Mouse (Mus musculus) MEL (cell line): ENCODE measurements around the gene Pglyrp1. TPM values are rescaled to one million over a fixed set of nuclear protein-coding genes. Genes with fewer than 3 reads are reported as not detected.

ENCODE experiments used
- DNase-seq: peaks from one replicate; pipeline ENCODE4 v3.0.0; 2011; ENCODE audit warnings: low read depth, low spot score
- H3K27ac ChIP-seq: 2 replicates; pipeline ENCODE4 v1.5.1; 2012; ENCODE audit warnings: low read depth, mild to moderate bottlenecking, control low read depth, low read length, moderate library complexity; ENCODE audit not compliant: control insufficient read depth
- H3K27me3 ChIP-seq, 2 experiments: fragments of 150-350 bp in 1 of 2; sonication (generic) in 1 of 2; 2 replicates each; pipeline ENCODE4 v1.6.1; 2012; ENCODE audit warnings: low read length in 2 of 2, mild to moderate bottlenecking in 2 of 2, improper control_type of control experiment in 1 of 2, moderate library complexity in 1 of 2; ENCODE audit not compliant: insufficient read depth in 2 of 2, control insufficient read depth in 1 of 2
- H3K36me3 ChIP-seq, 2 experiments: 2 replicates each; pipeline ENCODE4 v1.6.1; 2012 to 2014; ENCODE audit warnings: low read length in 2 of 2, improper control_type of control experiment in 1 of 2, inconsistent platforms in 1 of 2, mild to moderate bottlenecking in 1 of 2; ENCODE audit not compliant: insufficient read depth in 2 of 2, control insufficient read depth in 1 of 2
- H3K4me1 ChIP-seq, 2 experiments: fragments of 150-350 bp in 1 of 2; sonication (generic) in 1 of 2; 2 replicates each; pipeline ENCODE4 v1.6.1; 2012; ENCODE audit warnings: low read length in 2 of 2, improper control_type of control experiment in 1 of 2, mild to moderate bottlenecking in 1 of 2; ENCODE audit not compliant: insufficient read depth in 2 of 2, control insufficient read depth in 1 of 2
- H3K4me3 ChIP-seq, 2 experiments: fragments of 150-350 bp in 1 of 2; sonication (generic) in 1 of 2; 2 replicates each; pipeline ENCODE4 v1.5.1; 2012; ENCODE audit warnings: low read depth in 2 of 2, low read length in 2 of 2, mild to moderate bottlenecking in 2 of 2, moderate library complexity in 2 of 2, control low read depth in 1 of 2, improper control_type of control experiment in 1 of 2; ENCODE audit not compliant: control insufficient read depth in 1 of 2, insufficient read depth in 1 of 2
- H3K79me2 ChIP-seq: 2 replicates; pipeline ENCODE4 v1.6.1; 2012; ENCODE audit warnings: mild to moderate bottlenecking, low read length, moderate library complexity; ENCODE audit not compliant: control insufficient read depth, poor library complexity, insufficient read depth
- H3K9ac ChIP-seq: 2 replicates; pipeline ENCODE4 v1.6.1; 2012; ENCODE audit warnings: low read depth, mild to moderate bottlenecking, control low read depth, low read length, moderate library complexity; ENCODE audit not compliant: control insufficient read depth, poor library complexity, severe bottlenecking
- H3K9me3 ChIP-seq: fragments of 150-350 bp; sonication (generic); replicated peaks from 2 replicates; pipeline ENCODE4 v1.6.1; 2012; ENCODE audit warnings: mild to moderate bottlenecking, low read length, improper control_type of control experiment, moderate library complexity; ENCODE audit not compliant: insufficient read depth
- CHD1 ChIP-seq: IDR thresholded peaks from 2 replicates; pipeline ENCODE4 v1.6.1; 2012; ENCODE audit warnings: low read depth, mild to moderate bottlenecking, inconsistent platforms, low read length, improper control_type of control experiment
- CTCF ChIP-seq, 3 experiments: IDR thresholded peaks in 2 of 3; conservative IDR thresholded peaks in 1 of 3; 2 replicates each; pipeline ENCODE4 v1.5.1; 2011 to 2012; ENCODE audit warnings: low read length in 3 of 3, low read depth in 2 of 3, mild to moderate bottlenecking in 2 of 3, improper control_type of control experiment in 1 of 3, inconsistent platforms in 1 of 3, mixed read lengths in 1 of 3, moderate library complexity in 1 of 3; ENCODE audit not compliant: control insufficient read depth in 1 of 3, insufficient read depth in 1 of 3, poor library complexity in 1 of 3, severe bottlenecking in 1 of 3
- E2F4 ChIP-seq: IDR thresholded peaks from 2 replicates; pipeline ENCODE4 v1.6.1; 2011; ENCODE audit warnings: low read depth, low read length, improper control_type of control experiment, borderline replicate concordance
- EP300 ChIP-seq, 2 experiments: IDR thresholded peaks; 2 replicates each; pipeline ENCODE4 v1.6.1; 2011; ENCODE audit warnings: improper control_type of control experiment in 2 of 2, low read length in 2 of 2, low read depth in 1 of 2, mild to moderate bottlenecking in 1 of 2
- ETS1 ChIP-seq: IDR thresholded peaks from 2 replicates; pipeline ENCODE4 v1.6.1; 2012; ENCODE audit warnings: low read depth, mild to moderate bottlenecking, inconsistent platforms, low read length, improper control_type of control experiment, moderate library complexity
- HCFC1 ChIP-seq: IDR thresholded peaks from 2 replicates; pipeline ENCODE4 v1.6.1; 2012; ENCODE audit warnings: low read depth, mild to moderate bottlenecking, inconsistent platforms, low read length, improper control_type of control experiment, moderate library complexity
- JUND ChIP-seq: IDR thresholded peaks from 2 replicates; pipeline ENCODE4 v1.6.1; 2011; ENCODE audit warnings: low read depth, mild to moderate bottlenecking, improper control_type of control experiment, low read length
- KAT2A ChIP-seq: conservative IDR thresholded peaks from 2 replicates; pipeline ENCODE4 v1.6.1; 2012; ENCODE audit warnings: low read depth, low read length, improper control_type of control experiment, inconsistent platforms
- MAFK ChIP-seq: IDR thresholded peaks from 2 replicates; pipeline ENCODE4 v1.6.1; 2011; ENCODE audit warnings: low read depth, mild to moderate bottlenecking, low read length, improper control_type of control experiment, borderline replicate concordance
- MAX ChIP-seq: IDR thresholded peaks from 2 replicates; pipeline ENCODE4 v1.6.1; 2011; ENCODE audit warnings: low read length, improper control_type of control experiment
- MAZ ChIP-seq: IDR thresholded peaks from 2 replicates; pipeline ENCODE4 v1.6.1; 2012; ENCODE audit warnings: low read depth, mild to moderate bottlenecking, inconsistent platforms, low read length, improper control_type of control experiment
- MEF2A ChIP-seq: IDR thresholded peaks from 2 replicates; pipeline ENCODE4 v1.6.1; 2014; ENCODE audit warnings: low read depth, mild to moderate bottlenecking, inconsistent platforms, low read length, improper control_type of control experiment; ENCODE audit not compliant: poor library complexity, insufficient replicate concordance, severe bottlenecking; ENCODE audit errors: extremely low read depth
- MYC ChIP-seq: IDR thresholded peaks from 2 replicates; pipeline ENCODE4 v1.6.1; 2011; ENCODE audit warnings: low read depth, mild to moderate bottlenecking, low read length, improper control_type of control experiment, moderate library complexity
- NELFE ChIP-seq: IDR thresholded peaks from 2 replicates; pipeline ENCODE4 v1.6.1; 2011; ENCODE audit warnings: low read depth, low read length, improper control_type of control experiment
- NRF1 ChIP-seq: IDR thresholded peaks from 2 replicates; pipeline ENCODE4 v1.6.1; 2014; ENCODE audit warnings: low read depth, mild to moderate bottlenecking, inconsistent platforms, low read length, improper control_type of control experiment, moderate library complexity; ENCODE audit not compliant: poor library complexity, insufficient read depth, severe bottlenecking
- POLR2AphosphoS2 ChIP-seq: IDR thresholded peaks from 2 replicates; pipeline ENCODE4 v1.6.1; 2011; ENCODE audit warnings: low read length, improper control_type of control experiment
- POLR2AphosphoS5 ChIP-seq: IDR thresholded peaks from 2 replicates; pipeline ENCODE4 v1.6.1; 2012; ENCODE audit warnings: low read depth, borderline replicate concordance, mild to moderate bottlenecking, inconsistent platforms, low read length, moderate library complexity, mixed read lengths
- RCOR1 ChIP-seq: IDR thresholded peaks from 2 replicates; pipeline ENCODE4 v1.6.1; 2012; ENCODE audit warnings: low read depth, mild to moderate bottlenecking, inconsistent platforms, low read length, improper control_type of control experiment
- SIN3A ChIP-seq: IDR thresholded peaks from 2 replicates; pipeline ENCODE4 v1.6.1; 2012; ENCODE audit warnings: low read length, improper control_type of control experiment, inconsistent platforms
- TAL1 ChIP-seq: IDR thresholded peaks from 2 replicates; pipeline ENCODE4 v1.6.1; 2012; ENCODE audit warnings: mild to moderate bottlenecking, inconsistent platforms, low read length, moderate library complexity, mixed read lengths
- TBP ChIP-seq: IDR thresholded peaks from 2 replicates; pipeline ENCODE4 v1.8.0; 2011; ENCODE audit warnings: low read depth, low read length, improper control_type of control experiment
- ZC3H11A ChIP-seq: IDR thresholded peaks from 2 replicates; pipeline ENCODE4 v1.6.1; 2012; ENCODE audit warnings: low read depth, mild to moderate bottlenecking, inconsistent platforms, low read length, improper control_type of control experiment
- ZKSCAN1 ChIP-seq: IDR thresholded peaks from 2 replicates; pipeline ENCODE4 v1.6.1; 2012; ENCODE audit warnings: low read depth, mild to moderate bottlenecking, inconsistent platforms, low read length, improper control_type of control experiment, moderate library complexity
- ZMIZ1 ChIP-seq: IDR thresholded peaks from 2 replicates; pipeline ENCODE4 v1.6.1; 2012; ENCODE audit warnings: low read depth, mild to moderate bottlenecking, inconsistent platforms, low read length, improper control_type of control experiment, moderate library complexity
- ZNF384 ChIP-seq: IDR thresholded peaks from 2 replicates; pipeline ENCODE4 v1.6.1; 2012; ENCODE audit warnings: low read depth, mild to moderate bottlenecking, inconsistent platforms, low read length, improper control_type of control experiment
- polyA plus RNA-seq, 2 experiments: library from polyadenylated mRNA; stranded (reverse) in 1 of 2; unstranded in 1 of 2; fragments of >175 nt in 1 of 2; fragments of >200 nt in 1 of 2; gene quantifications; 2 replicates each; pipeline versions ENCODE4 v1.2.1 to v1.2.4; 2012; ENCODE audit warnings: low replicate concordance in 2 of 2, low read depth in 1 of 2; ENCODE audit not compliant: insufficient read length in 2 of 2, insufficient read depth in 1 of 2, missing spikeins in 1 of 2
- total RNA-seq: library from RNA; depleted of rRNA; stranded (reverse); fragments of 300-350 nt; gene quantifications from 2 replicates; pipeline ENCODE4 v1.2.3, GENCODE M21; 2012

The Pglyrp1 gene
- total and polyA plus RNA-seq, 3 experiments = 0.33 TPM; not detected in 2

DNA sequence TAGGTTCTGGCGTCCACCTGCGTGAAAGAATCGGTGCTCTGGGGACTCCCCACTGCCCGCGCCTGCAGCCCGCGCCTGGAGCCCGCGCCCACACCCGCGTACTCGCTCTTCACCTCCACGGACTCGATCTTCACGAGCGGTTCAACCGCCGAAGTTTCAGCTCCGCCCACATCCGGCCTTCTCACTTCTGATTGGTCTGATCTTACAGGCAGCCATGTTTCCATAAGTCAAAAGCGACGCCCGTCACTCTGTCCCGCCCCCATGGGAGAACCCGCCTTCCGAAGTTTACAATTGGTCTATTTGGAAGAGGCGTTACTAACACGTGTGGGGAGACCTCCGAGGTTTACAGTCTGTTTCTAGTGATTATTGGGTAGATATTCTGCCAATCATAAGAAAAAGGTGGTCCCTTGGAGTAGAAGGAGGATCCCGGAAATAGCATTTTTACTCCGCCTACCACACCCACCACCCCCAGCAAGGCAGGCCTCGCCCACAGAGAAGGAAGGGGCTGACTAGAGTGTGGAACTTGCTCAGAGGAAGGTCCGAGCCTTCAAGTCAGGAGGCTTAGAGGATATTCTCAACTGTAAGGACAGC is 39.2 kb downstream of the Pglyrp1 start, which contains the start of gene Ccdc61 (continued):
- TF ChIP-seq MAX (peak; percentile 96), ZKSCAN1 (no peak), JUND (no peak; the same call in 1 of the 2 replicates), POLR2AphosphoS2 (peak; percentile 77; the same call in 1 of the 2 replicates), NELFE (peak; percentile 85), ZC3H11A (no peak), ZNF384 (no peak), CTCF (IDR thresholded peaks at IDR 0.05 in 2 of 3, conservative IDR thresholded peaks at IDR 0.05 in 1 of 3; ENCODE audit: control insufficient read depth in 1 of 3, insufficient read depth in 1 of 3, low read depth in 2 of 3, low read length in 3 of 3, poor library complexity in 1 of 3, severe bottlenecking in 1 of 3) (no peak), MAZ (peak; percentile 78), TBP (peak; percentile 67), MYC (peak; percentile 74), E2F4 (peak; percentile 68; the same call in 1 of the 2 replicates)

GRCm38 (mm10) chr7:18916254-18916653 is 45.1 kb downstream of the Pglyrp1 start:
- H3K9me3 ChIP-seq = no peaks in the 10 kb centered on the region
- H3K4me3 ChIP-seq = no peak overlapping the region
- no peak overlapping the region for H3K9ac ChIP-seq
- H3K36me3 ChIP-seq = no peaks in the 10 kb centered on the region
- no peak for DNase-seq
- TF ChIP-seq NRF1 = no peak
- no peak for TF ChIP-seq ZMIZ1
- no peak for TF ChIP-seq MEF2A
- TF ChIP-seq RCOR1 = no peak
- no peak for TF ChIP-seq POLR2AphosphoS5
- TF ChIP-seq JUND = no peak
- no peak for TF ChIP-seq ETS1
- no peak for TF ChIP-seq EP300 (IDR thresholded peaks at IDR 0.05; ENCODE audit: low read depth in 1 of 2, low read length in 2 of 2)
- TF ChIP-seq E2F4 = no peak
- TF ChIP-seq HCFC1 = no peak
- TF ChIP-seq SIN3A = no peak
- TF ChIP-seq CHD1 = no peak
- no peak for TF ChIP-seq KAT2A
- no peak for TF ChIP-seq TAL1
- TF ChIP-seq POLR2AphosphoS2 = no peak
- TF ChIP-seq MAFK = no peak
- no peak for TF ChIP-seq NELFE
- H3K27me3 ChIP-seq = peaks cover 2 to 7% of the 10 kb centered on the region in 2 experiments; a peak in 3 of 4 replicates
- no peak overlapping the region for H3K27ac ChIP-seq
- peaks cover 0 to 3% of the 10 kb centered on the region in 2 experiments; a peak in 3 of 4 replicates for H3K4me1 ChIP-seq
- no peaks in the 10 kb centered on the region for H3K79me2 ChIP-seq
